In genomic region chr11:106192241-106192640, GRCm38 (mm10) we compare ENCODE assay signal across 10 mouse cellular contexts. TPM values are rescaled to one million over a fixed set of nuclear protein-coding genes. Genes with fewer than 3 reads are reported as not detected.
DNase-seq lines count a peak whose midpoint lies in the region; ATAC-seq and TF ChIP-seq lines count a peak whose summit lies in the region.
"Had no signal": no experiment of that assay in that cellular context is flagged by ENCODE, and none has a peak within 500 bp of the region (broad histone marks: within the 10 kb centered on the region; RNA-seq: fewer than 3 reads in every experiment).

No protein-coding gene starts in this region.

- peak overlapping the region; percentile 94 for H3K4me3 ChIP-seq in megakaryocyte, embryonic 14.5 days (replicated peaks)
- H3K4me3 ChIP-seq in forebrain, embryonic 14.5 days (ENCODE audit: low read depth, low read length), result peak overlapping the region; percentile 75; the same call in 1 of the 2 replicates
- peak overlapping the region; percentile 74 to 83 for H3K4me3 ChIP-seq in liver, embryonic 14.5 days (ENCODE audit: insufficient read depth in 1 of 2, low read depth in 2 of 2, low read length in 2 of 2)

- no peak overlapping the region for H3K27ac ChIP-seq in forebrain, embryonic 14.5 days (ENCODE audit: low read depth, low read length)
- H3K27ac ChIP-seq in liver, embryonic 14.5 days, result peak overlapping the region; percentile 86

- peaks cover 29% of the 10 kb centered on the region for H3K36me3 ChIP-seq in megakaryocyte, embryonic 14.5 days (replicated peaks; ENCODE audit: low read length)
- H3K36me3 ChIP-seq in forebrain, embryonic 14.5 days (ENCODE audit: control insufficient read depth, insufficient read depth, low read length), result peaks cover 4% of the 10 kb centered on the region; the same call in 1 of the 2 replicates
- peaks cover 9% of the 10 kb centered on the region for H3K36me3 ChIP-seq in liver, embryonic 14.5 days (replicated peaks; ENCODE audit: control insufficient read depth, insufficient read depth, low read depth)

- H3K4me1 ChIP-seq in megakaryocyte, embryonic 14.5 days, result peaks cover 71% of the 10 kb centered on the region
- peaks cover 6% of the 10 kb centered on the region for H3K4me1 ChIP-seq in forebrain, embryonic 14.5 days (ENCODE audit: control insufficient read depth, insufficient read depth, low read length)
- H3K4me1 ChIP-seq in liver, embryonic 14.5 days (replicated peaks; ENCODE audit: control insufficient read depth in 2 of 2, insufficient read depth in 2 of 2, low read length in 1 of 2), result peaks cover 14% of the 10 kb centered on the region in 2 experiments

- no peak overlapping the region; the same call in 1 of the 2 replicates for H3K9ac ChIP-seq in forebrain, embryonic 14.5 days (ENCODE audit: low read length)
- peak overlapping the region; percentile 71 for H3K9ac ChIP-seq in liver, embryonic 14.5 days (replicated peaks)

- no peaks in the 10 kb centered on the region for H3K9me3 ChIP-seq in megakaryocyte, embryonic 14.5 days
- no peaks in the 10 kb centered on the region for H3K9me3 ChIP-seq in forebrain, embryonic 14.5 days (replicated peaks; ENCODE audit: control insufficient read depth, low read length)
- no peaks in the 10 kb centered on the region for H3K9me3 ChIP-seq in liver, embryonic 14.5 days (ENCODE audit: control insufficient read depth, low read length)

- no peak for TF ChIP-seq CTCF in liver, embryonic 14.5 days (IDR thresholded peaks at IDR 0.05; ENCODE audit: low read depth)

- no peaks in the 10 kb centered on the region for H3K27me3 ChIP-seq in megakaryocyte, embryonic 14.5 days (replicated peaks)
- no peaks in the 10 kb centered on the region for H3K27me3 ChIP-seq in forebrain, embryonic 14.5 days (replicated peaks; ENCODE audit: control insufficient read depth, insufficient read depth, low read length)
- no peaks in the 10 kb centered on the region for H3K27me3 ChIP-seq in liver, embryonic 14.5 days (ENCODE audit: control insufficient read depth, insufficient read depth, low read length)

- intact Hi-C loops in gastrocnemius, postnatal 14 days (cut with DNase I; ENCODE audit: low total_unique reads), result no loop called here

- ATAC-seq in megakaryocyte, adult 5-6 weeks (ENCODE audit: poor library complexity, severe bottlenecking), result no peak
- ATAC-seq in forebrain, embryonic 14.5 days, result no peak
- ATAC-seq in liver, embryonic 14.5 days (ENCODE audit: insufficient read depth), result no peak
- ATAC-seq in cerebellum, adult (ENCODE audit: insufficient number of reproducible peaks, low FRiP score, low TSS enrichment), result no peak

- H3K4me2 ChIP-seq in forebrain, embryonic 14.5 days (ENCODE audit: low read length), result peak overlapping the region; percentile 71
- peak overlapping the region; percentile 85 for H3K4me2 ChIP-seq in liver, embryonic 14.5 days (ENCODE audit: low read depth)

- 92% methylated on average over 5 of the region's 5 CpGs for WGBS in forebrain, embryonic 14.5 days
- 21% methylated on average over 5 of the region's 5 CpGs for WGBS in liver, embryonic 14.5 days (ENCODE audit: insufficient replicate concordance)

- no peak for DNase-seq in forebrain, embryonic 14.5 days (ENCODE audit: low spot score)
- no peak for DNase-seq in liver, embryonic 14.5 days (ENCODE audit: low read depth in 3 of 3, low spot score in 3 of 3)
- DNase-seq in adrenal gland, adult (ENCODE audit: inconsistent age in 2 of 2, low spot score in 1 of 2), result no peak
- DNase-seq in gastrocnemius, postnatal 14 days, result no peak
- DNase-seq: embryo, embryonic 11 days; right cerebral cortex, postnatal 4 days had no signal

- TF ChIP-seq EP300 in liver, embryonic 14.5 days (IDR thresholded peaks at IDR 0.05; ENCODE audit: low read depth), result no peak

RNA-seq across cellular contexts. Expression of gene Strada, which starts 9.7 kb away (rescaled TPM):
- polyA plus RNA-seq in megakaryocyte, embryonic 14.5 days (2012; ENCODE audit: insufficient read depth, low replicate concordance), result 50.4 and 187 TPM in 2 replicates
- 27.2 and 28.3 TPM in 2 replicates for total RNA-seq in megakaryocyte, adult 5-6 weeks (2015)
- total RNA-seq in megakaryocyte, adult 5-6 weeks (2017), result 20.3 and 26.1 TPM in 2 replicates
- 31.1 and 34.1 TPM in 2 replicates for polyA plus RNA-seq in forebrain, embryonic 14.5 days (2014; fragmentation: Nextera tagmentation; extraction: Ambion mirVana)
- polyA plus RNA-seq in liver, embryonic 14.5 days (2012; rRNA removed), result 9.1 and 9.4 TPM in 2 replicates
- 6.9 and 8.8 TPM in 2 replicates for polyA plus RNA-seq in liver, embryonic 14.5 days (2014; fragmentation: Nextera tagmentation; extraction: Ambion mirVana)
- 10 to 100 TPM; 13.0 to 15.3 TPM for total RNA-seq in gastrocnemius, postnatal 14 days (2021)

RNA-seq across cellular contexts. Expression of gene Ccdc47, which starts 23.9 kb away (rescaled TPM):
- polyA plus RNA-seq in megakaryocyte, embryonic 14.5 days (2012; ENCODE audit: insufficient read depth, low replicate concordance), result 1.4 and 4.7 TPM in 2 replicates
- total RNA-seq in megakaryocyte, adult 5-6 weeks (2015), result 25.8 and 36.0 TPM in 2 replicates
- total RNA-seq in megakaryocyte, adult 5-6 weeks (2017), result 110 and 156 TPM in 2 replicates
- 71.0 and 80.1 TPM in 2 replicates for polyA plus RNA-seq in forebrain, embryonic 14.5 days (2014; fragmentation: Nextera tagmentation; extraction: Ambion mirVana)
- polyA plus RNA-seq in liver, embryonic 14.5 days (2012; rRNA removed), result 11.6 and 19.0 TPM in 2 replicates
- polyA plus RNA-seq in liver, embryonic 14.5 days (2014; fragmentation: Nextera tagmentation; extraction: Ambion mirVana), result 27.5 and 29.2 TPM in 2 replicates
- 10 to 100 TPM; 62.1 to 69.8 TPM for total RNA-seq in gastrocnemius, postnatal 14 days (2021)

RNA-seq across cellular contexts. Expression of gene Ddx42, which starts 24.5 kb away (rescaled TPM):
- polyA plus RNA-seq in megakaryocyte, embryonic 14.5 days (2012; ENCODE audit: insufficient read depth, low replicate concordance), result 4.9 and 12.1 TPM in 2 replicates
- total RNA-seq in megakaryocyte, adult 5-6 weeks (2015), result 28.6 and 30.3 TPM in 2 replicates
- total RNA-seq in megakaryocyte, adult 5-6 weeks (2017), result 51.7 and 62.6 TPM in 2 replicates
- 65.6 and 75.2 TPM in 2 replicates for polyA plus RNA-seq in forebrain, embryonic 14.5 days (2014; fragmentation: Nextera tagmentation; extraction: Ambion mirVana)
- polyA plus RNA-seq in liver, embryonic 14.5 days (2012; rRNA removed), result 7.8 and 13.5 TPM in 2 replicates
- 20.7 and 22.8 TPM in 2 replicates for polyA plus RNA-seq in liver, embryonic 14.5 days (2014; fragmentation: Nextera tagmentation; extraction: Ambion mirVana)
- total RNA-seq in gastrocnemius, postnatal 14 days (2021), result 10 to 100 TPM; 22.5 to 24.8 TPM

RNA-seq across cellular contexts. Expression of gene Limd2, which starts 31.6 kb away (rescaled TPM):
- polyA plus RNA-seq in megakaryocyte, embryonic 14.5 days (2012; ENCODE audit: insufficient read depth, low replicate concordance), result 121 and 146 TPM in 2 replicates
- 242 and 247 TPM in 2 replicates for total RNA-seq in megakaryocyte, adult 5-6 weeks (2015)
- 56.3 and 61.8 TPM in 2 replicates for total RNA-seq in megakaryocyte, adult 5-6 weeks (2017)
- polyA plus RNA-seq in forebrain, embryonic 14.5 days (2014; fragmentation: Nextera tagmentation; extraction: Ambion mirVana), result 223 and 240 TPM in 2 replicates
- polyA plus RNA-seq in liver, embryonic 14.5 days (2012; rRNA removed), result 17.3 and 26.7 TPM in 2 replicates
- 57.8 and 59.4 TPM in 2 replicates for polyA plus RNA-seq in liver, embryonic 14.5 days (2014; fragmentation: Nextera tagmentation; extraction: Ambion mirVana)
- 1 to 10 TPM; 5.9 to 8.6 TPM for total RNA-seq in gastrocnemius, postnatal 14 days (2021)

RNA-seq across cellular contexts. Expression of gene Gm10840, which starts 31.6 kb away (rescaled TPM):
- polyA plus RNA-seq in megakaryocyte, embryonic 14.5 days (2012; ENCODE audit: insufficient read depth, low replicate concordance), result not detected in 2 replicates
- 1.4 TPM in 1 of 2 replicates, not detected in the other for total RNA-seq in megakaryocyte, adult 5-6 weeks (2015)
- not detected in 2 replicates for total RNA-seq in megakaryocyte, adult 5-6 weeks (2017)
- not detected in 2 replicates for polyA plus RNA-seq in forebrain, embryonic 14.5 days (2014; fragmentation: Nextera tagmentation; extraction: Ambion mirVana)
- not detected in 2 replicates for polyA plus RNA-seq in liver, embryonic 14.5 days (2012; rRNA removed)
- not detected in 2 replicates for polyA plus RNA-seq in liver, embryonic 14.5 days (2014; fragmentation: Nextera tagmentation; extraction: Ambion mirVana)
- total RNA-seq in gastrocnemius, postnatal 14 days (2021), result not detected
- polyA plus RNA-seq: large intestine, adult 2 months had no signal
